Mouse (Mus musculus): ENCODE data around the gene Ceacam3.

DNA sequence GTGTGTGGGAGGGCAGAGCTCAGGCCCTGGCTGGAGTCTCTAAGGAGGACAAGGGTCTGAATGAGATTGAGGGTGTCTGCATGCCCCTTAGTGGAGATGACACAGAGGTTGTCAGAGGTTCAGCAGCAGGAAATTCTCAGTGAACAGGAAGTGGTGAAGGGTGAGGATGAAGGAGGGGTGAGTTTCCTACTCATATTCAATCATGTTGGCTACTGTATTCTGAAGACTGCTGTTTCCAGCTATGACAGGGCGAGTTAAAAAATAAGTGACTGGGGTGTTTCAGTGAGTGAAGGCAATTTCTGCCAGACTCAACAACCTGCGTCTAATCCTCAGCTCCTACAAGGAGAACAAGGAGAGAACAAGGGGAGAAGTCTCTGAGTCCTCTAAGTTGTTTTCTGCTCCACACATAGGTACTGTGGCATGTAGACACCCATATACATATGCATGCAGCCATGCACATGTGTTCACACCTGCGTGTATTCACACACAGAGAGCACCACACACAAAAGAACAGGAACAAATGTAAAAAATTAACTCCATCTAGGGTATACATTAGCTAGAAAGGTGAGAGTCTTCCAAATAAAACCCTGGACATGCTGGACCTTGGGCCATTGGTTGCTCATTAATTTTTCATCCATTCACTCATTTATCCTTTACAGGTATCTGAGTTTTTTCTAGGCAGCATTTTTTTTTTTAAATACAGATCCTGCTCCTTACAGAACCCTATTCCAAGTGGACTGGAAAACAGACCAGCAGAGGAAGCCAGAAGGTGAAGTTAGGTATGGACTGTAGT is 7.0 kb downstream of the Ceacam3 start:
- TF ChIP-seq POLR2A (IDR thresholded peaks at IDR 0.05; ENCODE audit: borderline replicate concordance, control insufficient read depth, low read depth, low read length): no peak
- TF ChIP-seq CTCF (IDR thresholded peaks at IDR 0.05; ENCODE audit: control insufficient read depth, insufficient read depth, low read length): no peak
